Mouse (Mus musculus): ENCODE measurements around the gene Zfp354a. TPM values are rescaled to one million over a fixed set of nuclear protein-coding genes. Genes with fewer than 3 reads are reported as not detected.
A peak's percentile ranks its signal among the peaks of the same experiment; 100 is the strongest.
"Not testable (repeated sequence)": the region's sequence is repeated elsewhere in the genome, so short reads cannot be mapped to it uniquely, and the experiment has no call there.

The Zfp354a gene
- polyA plus RNA-seq (2015; fragmentation: Nextera tagmentation; extraction: Ambion mirVana): 2.6 and 2.8 TPM in 2 replicates

DNA sequence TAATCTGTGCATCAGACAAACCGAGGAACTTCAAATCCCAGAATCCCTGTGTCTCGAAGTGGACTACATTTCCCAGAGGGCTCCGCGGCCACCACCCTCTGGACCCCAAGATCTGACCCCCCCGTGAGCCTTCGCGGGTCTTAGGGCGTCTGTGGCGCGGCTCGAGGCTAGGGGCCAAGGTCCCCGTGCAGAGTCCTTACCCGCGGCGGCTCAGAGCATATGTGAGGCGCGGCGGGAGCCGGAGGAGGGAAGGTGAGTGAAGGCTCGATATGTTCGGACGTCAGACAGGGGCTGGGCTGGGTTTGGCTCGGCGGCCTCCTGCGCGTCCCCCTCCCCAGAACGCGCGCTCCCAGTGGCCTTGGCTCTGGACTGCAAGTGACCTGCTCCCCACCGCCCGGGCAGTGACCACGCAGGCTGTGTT is at the start of gene Zfp354a:
Zfp354a (plus strand) TSS at position 107 of the 421 bp plus-strand sequence.
- H3K4me1 ChIP-seq (replicated peaks; ENCODE audit: control insufficient read depth, insufficient read depth): no peaks in the 10 kb centered on the region
- no peaks in the 10 kb centered on the region for H3K36me3 ChIP-seq (ENCODE audit: control insufficient read depth, insufficient read depth, low read length)
- H3K27ac ChIP-seq (replicated peaks): no peak within 1 kb of the TSS
- TF ChIP-seq EP300 (optimal IDR thresholded peaks at IDR 0.05) (no peak), CTCF (IDR thresholded peaks at IDR 0.05; ENCODE audit: low read depth) (peak; percentile 48; the same call in 1 of the 2 replicates)
- peak within 1 kb of the TSS; percentile 77 for H3K9ac ChIP-seq (ENCODE audit: low read length)
- peak within 1 kb of the TSS; percentile 63 for H3K4me2 ChIP-seq (replicated peaks; ENCODE audit: low read depth)
- no peaks in the 10 kb centered on the region for H3K27me3 ChIP-seq (ENCODE audit: control insufficient read depth, insufficient read depth, low read length)
- ATAC-seq (ENCODE audit: low FRiP score, low TSS enrichment): peak; percentile 87
- peak; percentile 78 for DNase-seq (ENCODE audit: low spot score)
- no peaks in the 10 kb centered on the region for H3K9me3 ChIP-seq (ENCODE audit: control insufficient read depth, low read length)
- peak within 1 kb of the TSS; percentile 82 for H3K4me3 ChIP-seq (ENCODE audit: low read depth, low read length)
- under 1% methylated on average over 29 of the region's 32 CpGs for WGBS

DNA sequence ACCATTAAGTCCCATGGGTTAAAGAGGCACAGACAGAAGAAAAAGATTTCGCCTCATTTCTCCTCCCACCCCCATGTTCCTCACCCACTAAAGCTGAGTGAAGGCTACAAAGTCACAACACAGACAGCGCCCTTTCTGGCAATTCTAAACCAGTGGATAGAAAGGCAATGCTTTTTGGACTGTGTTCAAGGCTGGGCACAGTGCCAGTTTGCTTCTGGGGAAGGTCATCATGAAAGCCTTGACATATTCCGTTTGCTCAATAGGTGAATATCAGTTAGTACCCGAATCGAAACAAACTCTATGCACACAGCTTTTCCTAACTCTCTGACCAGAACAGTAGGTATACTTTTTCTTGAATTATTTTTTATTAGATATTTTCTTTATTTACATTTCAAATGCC is 47.2 kb upstream of the Zfp354a start:
- no peaks in the 10 kb centered on the region for H3K4me1 ChIP-seq (replicated peaks; ENCODE audit: control insufficient read depth, insufficient read depth)
- no peaks in the 10 kb centered on the region for H3K36me3 ChIP-seq (ENCODE audit: control insufficient read depth, insufficient read depth, low read length)
- ATAC-seq (ENCODE audit: low FRiP score, low TSS enrichment): no peak
- peak; percentile 33 for DNase-seq (ENCODE audit: low spot score)
- H3K9ac ChIP-seq (ENCODE audit: low read length): no peak overlapping the region
- no peak overlapping the region for H3K27ac ChIP-seq (replicated peaks)
- TF ChIP-seq CTCF (IDR thresholded peaks at IDR 0.05; ENCODE audit: low read depth): no peak
- no peak for TF ChIP-seq EP300 (optimal IDR thresholded peaks at IDR 0.05)
- no peak overlapping the region for H3K4me2 ChIP-seq (replicated peaks; ENCODE audit: low read depth)
- no peak overlapping the region for H3K4me3 ChIP-seq (ENCODE audit: low read depth, low read length)
- H3K27me3 ChIP-seq (ENCODE audit: control insufficient read depth, insufficient read depth, low read length): no peaks in the 10 kb centered on the region
- 27% methylated on average over 5 of the region's 5 CpGs for WGBS
- H3K9me3 ChIP-seq (ENCODE audit: control insufficient read depth, low read length): no peaks in the 10 kb centered on the region

DNA sequence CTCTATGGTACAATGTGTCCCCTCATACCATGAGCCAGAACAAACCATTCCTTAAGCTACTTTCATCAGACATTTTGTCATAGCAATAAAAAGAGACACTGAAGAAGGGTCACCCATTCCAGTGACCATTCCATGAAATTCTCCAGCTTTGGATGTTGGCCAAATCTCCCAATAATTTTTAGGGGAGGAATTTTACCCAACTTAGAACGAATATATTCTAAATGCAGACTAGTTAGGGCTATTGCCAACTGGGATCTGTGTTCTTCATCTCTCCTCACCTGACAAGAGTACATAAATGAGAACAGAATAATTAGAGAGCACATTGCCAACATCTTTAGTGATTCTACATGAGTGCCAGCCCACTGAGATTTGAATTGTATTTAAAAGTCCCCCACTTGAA is 45.1 kb upstream of the Zfp354a start, which contains the start of gene Olfr54:
Olfr54 (plus strand) TSS at position 301 of the 400 bp plus-strand sequence.
- no peak for TF ChIP-seq CTCF (IDR thresholded peaks at IDR 0.05; ENCODE audit: low read depth)
- Histone ChIP-seq H3K4me2 (replicated peaks; ENCODE audit: low read depth) (no peak within 1 kb of the TSS), H3K4me3 (ENCODE audit: low read depth, low read length) (no peak within 1 kb of the TSS), H3K27me3 (ENCODE audit: control insufficient read depth, insufficient read depth, low read length) (no peaks in the 10 kb centered on the region), H3K4me1 (replicated peaks; ENCODE audit: control insufficient read depth, insufficient read depth) (no peaks in the 10 kb centered on the region), H3K9ac (ENCODE audit: low read length) (no peak within 1 kb of the TSS), H3K36me3 (ENCODE audit: control insufficient read depth, insufficient read depth, low read length) (no peaks in the 10 kb centered on the region), H3K9me3 (ENCODE audit: control insufficient read depth, low read length) (no peaks in the 10 kb centered on the region), H3K27ac (replicated peaks) (no peak within 1 kb of the TSS)
- WGBS: 55% methylated on average over 1 of the region's 1 CpGs
- DNase-seq (ENCODE audit: low spot score): no peak
- no peak for ATAC-seq (ENCODE audit: low FRiP score, low TSS enrichment)

DNA sequence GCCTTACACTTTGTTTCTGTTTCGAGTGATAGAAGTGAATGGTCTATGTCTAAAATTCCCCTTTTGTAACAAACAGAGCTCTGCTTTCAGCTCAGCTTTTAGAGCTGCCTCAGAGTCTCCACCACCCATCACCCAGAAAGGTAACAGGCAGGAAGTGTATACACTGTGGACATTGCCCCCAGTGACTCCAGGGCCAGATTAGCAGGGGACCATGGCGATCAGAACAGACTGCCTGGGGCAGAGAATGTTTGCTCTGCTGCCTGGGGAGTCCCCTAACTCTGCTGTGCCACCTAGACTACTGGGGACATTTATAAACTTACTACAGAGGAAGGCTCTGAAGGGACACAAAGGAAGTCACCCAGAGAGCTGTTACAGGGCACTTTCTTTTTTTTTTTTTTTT is 42.7 kb upstream of the Zfp354a start:
- Histone ChIP-seq H3K9me3 (ENCODE audit: control insufficient read depth, low read length) (no peaks in the 10 kb centered on the region), H3K27ac (replicated peaks) (no peak overlapping the region), H3K4me2 (replicated peaks; ENCODE audit: low read depth) (no peak overlapping the region), H3K4me3 (ENCODE audit: low read depth, low read length) (no peak overlapping the region), H3K4me1 (replicated peaks; ENCODE audit: control insufficient read depth, insufficient read depth) (no peaks in the 10 kb centered on the region), H3K27me3 (ENCODE audit: control insufficient read depth, insufficient read depth, low read length) (no peaks in the 10 kb centered on the region), H3K9ac (ENCODE audit: low read length) (no peak overlapping the region), H3K36me3 (ENCODE audit: control insufficient read depth, insufficient read depth, low read length) (no peaks in the 10 kb centered on the region)
- ATAC-seq (ENCODE audit: low FRiP score, low TSS enrichment) (no peak), DNase-seq (ENCODE audit: low spot score) (no peak)
- WGBS: 38% methylated on average over 2 of the region's 2 CpGs
- no peak for TF ChIP-seq EP300 (optimal IDR thresholded peaks at IDR 0.05)

DNA sequence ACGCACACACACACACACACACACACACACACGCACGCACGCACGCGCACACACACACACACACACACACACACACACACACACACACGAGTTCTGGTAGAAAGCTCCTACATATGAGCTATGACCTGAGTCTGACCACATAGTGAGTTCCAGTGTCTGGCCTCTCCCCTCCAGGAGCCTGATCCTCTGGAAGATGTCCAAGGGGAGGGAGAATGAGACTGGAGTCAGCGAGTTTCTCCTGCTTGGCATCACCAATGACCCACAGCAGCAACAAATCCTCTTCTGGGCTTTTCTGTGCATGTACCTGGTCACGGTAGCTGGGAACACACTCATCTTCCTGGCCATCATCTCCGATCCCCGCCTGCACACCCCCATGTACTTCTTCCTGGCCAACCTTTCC is 32.2 kb upstream of the Zfp354a start:
- not testable (repeated sequence) for H3K4me2 ChIP-seq (replicated peaks; ENCODE audit: low read depth); H3K27ac ChIP-seq (replicated peaks); H3K27me3 ChIP-seq (ENCODE audit: control insufficient read depth, insufficient read depth, low read length); ATAC-seq (ENCODE audit: low FRiP score, low TSS enrichment); H3K4me1 ChIP-seq (replicated peaks; ENCODE audit: control insufficient read depth, insufficient read depth); H3K36me3 ChIP-seq (ENCODE audit: control insufficient read depth, insufficient read depth, low read length); H3K9ac ChIP-seq (ENCODE audit: low read length); DNase-seq (ENCODE audit: low spot score); H3K9me3 ChIP-seq (ENCODE audit: control insufficient read depth, low read length); H3K4me3 ChIP-seq (ENCODE audit: low read depth, low read length)
- WGBS: 88% methylated on average over 11 of the region's 11 CpGs

GRCm38 (mm10) chr11:51029381-51029780 is 29.7 kb upstream of the Zfp354a start:
- not testable (repeated sequence) for H3K9ac ChIP-seq (ENCODE audit: low read length); H3K4me3 ChIP-seq (ENCODE audit: low read depth, low read length); H3K4me1 ChIP-seq (replicated peaks; ENCODE audit: control insufficient read depth, insufficient read depth); H3K36me3 ChIP-seq (ENCODE audit: control insufficient read depth, insufficient read depth, low read length); ATAC-seq (ENCODE audit: low FRiP score, low TSS enrichment); H3K9me3 ChIP-seq (ENCODE audit: control insufficient read depth, low read length); H3K27ac ChIP-seq (replicated peaks); H3K27me3 ChIP-seq (ENCODE audit: control insufficient read depth, insufficient read depth, low read length); DNase-seq (ENCODE audit: low spot score); H3K4me2 ChIP-seq (replicated peaks; ENCODE audit: low read depth)
- 72% methylated on average over 8 of the region's 8 CpGs for WGBS

Data from stomach, postnatal 0 days (tissue).